Comparison of ENCODE assay signal across 17 mouse cellular contexts in the genomic region with DNA sequence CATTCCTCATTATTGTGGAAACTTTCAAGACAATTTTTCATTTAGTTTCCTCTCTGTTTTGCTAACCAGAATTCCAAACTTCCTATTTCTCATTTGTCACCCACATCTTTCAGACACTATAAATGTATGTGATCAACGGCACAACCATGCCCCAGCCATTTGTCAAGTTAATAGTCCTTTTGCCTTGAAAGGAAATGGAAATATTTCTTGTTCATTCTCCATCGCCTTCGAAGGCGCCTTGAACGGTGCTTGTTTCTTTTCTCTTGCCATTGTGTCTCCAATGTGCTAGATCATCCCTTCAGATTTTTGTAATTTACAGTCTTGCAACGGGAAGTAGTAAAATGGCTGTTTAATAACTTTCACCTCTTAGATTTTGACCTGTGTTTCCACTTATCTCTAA. TPM values are rescaled to one million over a fixed set of nuclear protein-coding genes. Genes with fewer than 3 reads are reported as not detected.
"Had no signal": no experiment of that assay in that cellular context is flagged by ENCODE, and none has a peak within 500 bp of the region (broad histone marks: within the 10 kb centered on the region; RNA-seq: fewer than 3 reads in every experiment).

No protein-coding gene starts in this region.

- ATAC-seq: midbrain, embryonic 13.5 days; midbrain, embryonic 15.5 days had no signal

- H3K27me3 ChIP-seq: midbrain, embryonic 13.5 days; midbrain, embryonic 15.5 days; neural tube, embryonic 12.5 days; stomach, embryonic 15.5 days had no signal

- H3K36me3 ChIP-seq: midbrain, embryonic 13.5 days; midbrain, embryonic 15.5 days; neural tube, embryonic 12.5 days; stomach, embryonic 15.5 days had no signal

- H3K4me1 ChIP-seq: midbrain, embryonic 13.5 days; midbrain, embryonic 15.5 days; neural tube, embryonic 12.5 days; stomach, embryonic 15.5 days had no signal

- H3K27ac ChIP-seq: midbrain, embryonic 13.5 days; midbrain, embryonic 15.5 days; neural tube, embryonic 12.5 days; stomach, embryonic 15.5 days; stomach, postnatal 0 days had no signal

- DNase-seq: lung, embryonic 14.5 days; lung, postnatal 10 days; lung, postnatal 4 days; right cerebral cortex, postnatal 14 days; thymus, adult 2 months; thymus, postnatal 25 days; thymus, postnatal 4 days had no signal

- H3K9me3 ChIP-seq: midbrain, embryonic 13.5 days; midbrain, embryonic 15.5 days; neural tube, embryonic 12.5 days; stomach, embryonic 15.5 days had no signal

- H3K4me2 ChIP-seq: lung, embryonic 14.5 days; midbrain, embryonic 11.5 days; midbrain, embryonic 13.5 days; midbrain, embryonic 15.5 days; neural tube, embryonic 12.5 days; stomach, embryonic 15.5 days had no signal

- H3K9ac ChIP-seq: lung, embryonic 14.5 days; midbrain, embryonic 13.5 days; midbrain, embryonic 15.5 days; neural tube, embryonic 12.5 days; stomach, embryonic 15.5 days had no signal

- H3K4me3 ChIP-seq: midbrain, embryonic 13.5 days; midbrain, embryonic 15.5 days; neural tube, embryonic 12.5 days; stomach, embryonic 15.5 days had no signal

RNA-seq across cellular contexts. Expression of gene Olfr275, which starts 48.8 kb away (rescaled TPM):
- polyA plus RNA-seq: lung, embryonic 14.5 days; lung, embryonic 16.5 days; midbrain, embryonic 11.5 days; midbrain, embryonic 13.5 days; midbrain, embryonic 15.5 days; midbrain, postnatal 0 days; neural tube, embryonic 12.5 days; spleen, adult 2 months; stomach, embryonic 15.5 days; stomach, postnatal 0 days; thymus, adult 2 months; urinary bladder, adult 2 months had no signal
